Mouse (Mus musculus) adrenal gland, adult (tissue): ENCODE measurements at regions not wholly inside any gene's neighbourhood (a gene's known extent, or its start where the extent isn't known, plus 50 kb on each side); places are given as distances from the start of the nearest gene placed in this dataset.

Experiments used
- DNase-seq, 2 experiments: peaks; one replicate each; pipeline ENCODE4 v3.0.0; 2022 to 2023; ENCODE audit warnings: low spot score in 1 of 2; ENCODE audit not compliant: inconsistent age in 2 of 2

DNA sequence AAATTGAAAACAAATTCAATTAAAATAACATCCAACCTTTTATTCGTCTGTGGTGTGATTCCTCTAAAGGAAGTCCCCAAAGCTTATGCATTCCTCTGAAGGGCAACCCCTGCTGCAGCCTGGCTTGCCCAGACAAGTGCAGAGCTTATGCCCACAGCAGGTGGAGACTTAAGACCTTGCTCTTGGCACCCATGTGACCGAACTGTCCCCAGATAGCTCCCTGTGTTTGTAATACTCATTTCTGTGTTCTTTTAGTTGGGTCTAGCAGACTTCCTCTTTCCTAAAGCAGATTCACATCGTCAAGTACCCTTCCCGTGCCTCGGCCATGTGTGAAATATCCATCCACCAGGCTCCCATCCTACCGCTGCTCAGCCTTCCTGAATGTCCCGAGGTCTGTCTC is 723.1 kb upstream of the 4930452B06Rik start:
- DNase-seq: no peak
